Mouse (Mus musculus): ENCODE data around the gene Pcgf2.
A peak's percentile ranks its signal among the peaks of the same experiment; 100 is the strongest.
"Not testable (repeated sequence)": the region's sequence is repeated elsewhere in the genome, so short reads cannot be mapped to it uniquely, and the experiment has no call there.

Pcgf2 gene

DNA sequence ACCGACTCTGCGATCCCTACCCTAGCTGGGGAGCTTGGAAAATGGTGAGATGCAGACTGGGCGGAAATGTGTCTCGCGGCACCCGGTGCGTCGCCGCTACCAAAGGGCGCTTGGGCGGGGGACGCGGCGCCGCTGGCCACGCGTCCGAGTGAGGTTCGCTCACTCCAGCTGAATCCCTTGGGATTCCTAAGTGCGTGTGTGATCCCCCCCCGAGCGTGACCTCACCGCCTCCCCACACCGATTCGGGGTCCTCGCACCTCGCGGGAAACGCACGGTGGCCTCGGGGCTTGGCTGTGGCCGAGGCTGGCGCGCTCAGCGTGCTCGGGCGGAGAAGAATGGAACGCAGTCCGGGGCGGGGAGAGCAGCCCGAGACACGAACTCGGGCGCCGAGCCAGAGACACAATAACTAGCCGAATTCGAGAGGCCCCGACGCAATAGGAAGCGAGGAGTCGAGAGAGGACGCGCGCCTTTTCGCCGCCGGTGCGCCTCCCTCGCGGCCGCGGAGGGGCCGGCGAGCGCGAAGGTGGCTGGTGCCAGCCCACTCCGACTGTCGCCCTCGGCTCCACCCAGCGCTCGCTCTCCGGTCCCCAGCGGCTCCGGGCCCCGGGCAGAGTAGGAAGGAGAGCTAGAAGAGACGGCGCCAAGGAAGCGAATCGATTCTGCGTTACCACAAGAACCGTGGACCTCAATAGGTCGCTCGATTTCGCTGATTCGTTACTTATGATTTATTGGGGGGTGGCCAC, at the start of gene Pcgf2:
Gene Pcgf2 (minus strand): TSS at position 495 of the 743 bp plus-strand sequence.
- peak; percentile 85 for DNase-seq (ENCODE audit: extremely low spot score, low spot score)

GRCm38 (mm10) chr11:97748496-97748895, 48.2 kb upstream of the Pcgf2 start:
- DNase-seq (ENCODE audit: extremely low spot score, low spot score), result no peak

- DNase-seq (ENCODE audit: extremely low spot score, low spot score), result no peak
Observed at GRCm38 (mm10) chr11:97747773-97748172, 47.5 kb upstream of the Pcgf2 start.

DNA sequence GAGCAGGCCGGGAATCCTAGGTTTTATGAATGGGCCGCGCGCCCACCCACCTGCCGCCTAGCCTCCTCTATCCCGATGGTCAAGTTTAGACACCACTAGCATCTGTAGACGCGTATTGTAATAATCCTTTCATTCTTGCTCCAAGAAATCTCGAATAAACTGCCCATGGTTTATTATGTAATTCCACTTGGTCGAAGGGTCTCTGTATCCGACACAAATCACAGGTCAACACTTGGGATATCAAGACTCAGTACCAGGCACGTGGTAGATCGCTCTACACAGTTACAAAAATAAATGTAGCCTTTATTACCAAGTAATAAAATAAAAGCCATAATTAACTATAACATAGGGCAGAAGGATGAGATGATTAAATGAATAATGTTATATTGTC, 45.0 kb upstream of the Pcgf2 start:
- DNase-seq (ENCODE audit: extremely low spot score, low spot score), result no peak

DNA sequence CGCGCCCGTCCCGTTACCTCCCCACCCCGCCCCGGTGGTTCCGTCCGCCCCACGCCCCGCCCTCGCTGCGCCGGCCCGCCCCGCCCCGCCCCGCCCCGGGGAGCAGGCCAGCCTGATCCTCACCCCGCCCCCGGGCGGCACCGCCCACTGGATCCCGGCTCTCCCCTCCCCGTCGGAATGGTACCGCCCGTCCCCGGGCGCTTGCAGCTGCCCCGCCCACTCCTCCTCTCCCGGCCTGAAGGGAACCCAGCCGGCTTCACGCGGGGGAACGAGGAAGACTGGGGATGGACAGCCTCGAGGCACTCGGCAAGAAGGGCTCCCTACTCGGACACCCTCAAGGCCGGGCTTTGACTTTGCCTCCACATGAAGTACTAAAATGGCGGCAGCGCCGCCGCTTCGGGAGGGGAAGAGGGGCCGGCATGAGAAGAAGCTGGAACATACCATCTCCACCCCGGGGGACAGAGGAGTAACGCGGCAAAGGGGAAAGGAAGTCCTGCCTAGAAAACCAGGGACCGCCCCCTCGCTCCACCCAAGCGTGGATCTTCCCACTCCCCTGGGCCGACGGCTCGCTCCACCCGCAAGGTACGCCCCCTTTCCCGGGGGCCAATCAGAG, 44.5 kb upstream of the Pcgf2 start:
- peak; percentile 100 for DNase-seq (ENCODE audit: extremely low spot score, low spot score)

- no peak for DNase-seq (ENCODE audit: extremely low spot score, low spot score)
Observed at GRCm38 (mm10) chr11:97744063-97744717, 43.9 kb upstream of the Pcgf2 start, which contains the start of gene Pip4k2b. Pip4k2b (minus strand) TSS chr11:97744704.

- DNase-seq (ENCODE audit: extremely low spot score, low spot score), result no peak
Observed at GRCm38 (mm10) chr11:97743423-97743822, 43.1 kb upstream of the Pcgf2 start.

DNA sequence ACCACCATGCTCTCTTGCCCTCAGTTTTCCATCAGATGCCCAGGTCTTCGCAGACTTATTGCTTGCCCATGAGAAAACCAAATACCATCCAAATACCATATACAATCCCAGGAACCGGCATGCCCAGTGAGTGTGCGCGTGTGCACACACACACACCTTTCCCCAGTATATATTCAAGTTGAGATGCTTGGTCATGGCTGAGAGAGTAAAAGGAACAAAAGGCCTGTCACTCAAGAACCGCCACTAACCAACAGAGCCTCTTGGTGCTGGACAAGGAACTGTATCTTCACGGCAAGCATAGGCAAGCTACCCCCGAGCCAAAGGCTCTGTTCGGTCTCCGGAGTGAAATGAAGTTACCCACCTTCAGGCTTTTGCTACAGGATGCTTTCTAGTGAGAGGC, 42.3 kb upstream of the Pcgf2 start:
- DNase-seq (ENCODE audit: extremely low spot score, low spot score), result no peak

GRCm38 (mm10) chr11:97742157-97742556, 41.9 kb upstream of the Pcgf2 start:
- DNase-seq (ENCODE audit: extremely low spot score, low spot score), result no peak

- DNase-seq (ENCODE audit: extremely low spot score, low spot score), result no peak
Observed at GRCm38 (mm10) chr11:97740190-97740589, 39.9 kb upstream of the Pcgf2 start.

DNA sequence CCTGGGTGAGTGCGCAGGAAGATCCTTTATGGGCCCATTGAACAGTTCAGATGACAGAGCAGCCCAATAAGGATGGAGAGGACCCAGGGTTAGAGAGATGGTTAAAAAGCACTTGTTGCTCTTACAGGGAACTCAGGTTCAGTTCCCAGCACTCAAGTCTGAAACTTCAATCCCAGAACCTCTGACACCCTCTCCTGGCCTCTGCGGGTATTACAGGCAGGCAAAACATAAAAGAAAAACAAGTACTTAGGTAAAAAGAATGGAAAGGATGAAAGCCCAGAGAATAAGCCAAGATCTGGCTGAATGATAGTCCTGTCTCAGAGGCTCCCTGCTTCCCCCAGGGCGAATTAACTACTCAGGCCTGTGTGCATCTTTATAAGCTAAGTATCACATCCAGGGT, 38.9 kb upstream of the Pcgf2 start:
- DNase-seq (ENCODE audit: extremely low spot score, low spot score), result no peak

DNA sequence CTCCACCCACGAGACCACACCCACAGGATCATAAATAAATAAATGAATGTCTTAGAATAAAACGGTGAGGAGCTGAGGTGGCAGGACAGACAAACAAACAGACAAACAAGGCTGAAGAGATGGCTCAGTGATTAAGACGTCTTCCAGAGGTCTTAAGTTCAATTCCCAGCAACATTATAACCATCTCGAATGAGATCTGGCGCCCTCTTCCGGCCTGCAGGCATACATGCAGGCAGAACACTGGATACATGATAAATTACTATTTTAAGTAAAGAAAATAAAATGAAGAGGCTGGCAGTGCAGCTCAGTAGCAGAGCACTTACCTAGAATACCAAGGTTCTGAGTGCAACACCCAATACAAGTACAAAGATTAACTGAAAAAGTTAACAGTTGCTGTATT, 38.4 kb upstream of the Pcgf2 start:
- no peak for DNase-seq (ENCODE audit: extremely low spot score, low spot score)

DNA sequence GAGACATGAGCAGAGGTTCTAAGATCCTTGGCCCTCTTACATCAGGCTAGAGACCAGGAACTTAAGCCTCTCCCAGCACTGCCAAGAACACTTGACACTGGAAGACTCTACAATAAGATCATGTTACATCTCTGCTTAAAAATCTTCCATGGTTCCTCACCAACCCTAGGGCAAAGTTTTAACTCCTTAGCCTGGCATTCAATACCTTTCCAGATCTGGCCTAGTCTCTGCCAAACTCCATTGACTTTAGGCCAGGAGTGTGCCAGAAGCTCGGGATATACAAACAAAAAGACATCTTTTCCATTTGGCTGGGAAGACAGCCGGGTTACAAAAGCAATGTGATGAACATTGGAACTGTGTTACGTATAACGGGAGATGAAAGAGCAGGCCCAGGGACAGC, 37.3 kb upstream of the Pcgf2 start:
- DNase-seq (ENCODE audit: extremely low spot score, low spot score), result no peak

GRCm38 (mm10) chr11:97736645-97737044, 36.3 kb upstream of the Pcgf2 start:
- no peak for DNase-seq (ENCODE audit: extremely low spot score, low spot score)

- DNase-seq (ENCODE audit: extremely low spot score, low spot score), result not testable (repeated sequence)
Observed at GRCm38 (mm10) chr11:97734810-97735209, 34.5 kb upstream of the Pcgf2 start.

- peak; percentile 31 for DNase-seq (ENCODE audit: extremely low spot score, low spot score)
Observed at GRCm38 (mm10) chr11:97733689-97734088, 33.4 kb upstream of the Pcgf2 start.

DNA sequence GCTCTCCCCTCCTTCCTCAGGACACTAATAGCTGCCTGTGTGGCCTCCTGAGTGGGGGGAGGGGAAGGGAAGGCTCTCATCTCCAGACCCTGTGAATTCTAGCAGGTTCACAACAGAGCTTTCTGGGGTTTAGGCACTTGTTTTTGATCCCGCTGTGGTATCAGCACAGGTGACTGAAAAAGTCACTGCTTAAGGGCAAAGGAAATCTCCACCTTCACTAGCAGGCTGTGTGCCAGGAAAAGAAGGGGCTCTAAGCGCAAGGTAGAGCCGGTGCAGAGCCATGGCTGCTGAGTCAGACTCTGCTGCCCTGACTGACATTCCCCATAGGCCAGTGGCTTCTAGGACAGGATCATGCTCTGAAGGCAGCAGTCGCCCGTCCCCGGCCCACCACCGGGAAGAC, 28.4 kb upstream of the Pcgf2 start:
- no peak for DNase-seq (ENCODE audit: extremely low spot score, low spot score)

DNA sequence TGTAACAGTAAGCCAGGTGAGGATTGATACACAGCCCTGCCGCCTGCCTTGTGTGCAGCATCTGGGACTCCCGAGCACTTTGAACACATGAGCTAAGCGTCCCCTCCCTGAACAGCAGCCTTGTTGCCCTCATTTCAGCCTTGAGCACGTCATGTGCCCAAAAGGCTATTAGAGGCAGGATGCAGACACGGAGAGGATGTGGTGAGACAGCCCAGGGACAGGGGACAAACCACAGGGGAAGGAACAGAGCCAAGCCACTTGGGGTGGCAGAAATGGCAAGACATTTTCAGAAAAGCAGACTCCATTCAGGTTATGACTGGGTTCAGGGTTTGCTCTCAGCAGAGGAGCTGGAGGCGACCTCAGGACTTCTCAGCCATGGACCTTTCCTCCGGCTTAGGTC, 28.0 kb upstream of the Pcgf2 start:
- no peak for DNase-seq (ENCODE audit: extremely low spot score, low spot score)

- DNase-seq (ENCODE audit: extremely low spot score, low spot score), result no peak
Observed at GRCm38 (mm10) chr11:97723709-97724108, 23.4 kb upstream of the Pcgf2 start.

- DNase-seq (ENCODE audit: extremely low spot score, low spot score), result no peak
Observed at GRCm38 (mm10) chr11:97721338-97721737, 21.0 kb upstream of the Pcgf2 start.

- DNase-seq (ENCODE audit: extremely low spot score, low spot score), result no peak
Observed at GRCm38 (mm10) chr11:97719041-97719440, 18.7 kb upstream of the Pcgf2 start.

- DNase-seq (ENCODE audit: extremely low spot score, low spot score), result no peak
Observed at GRCm38 (mm10) chr11:97718281-97718860, 18.1 kb upstream of the Pcgf2 start.
